Mouse (Mus musculus): ENCODE results near the gene Tmem245.

GRCm38 (mm10) chr4:56878971-56879370, 68.3 kb downstream of the Tmem245 start:
- TF ChIP-seq POLR2A (IDR thresholded peaks at IDR 0.05; ENCODE audit: borderline replicate concordance, extremely low read depth, low read depth, low read length) (no peak), CTCF (IDR thresholded peaks at IDR 0.05; ENCODE audit: insufficient read depth, low read length) (no peak)

Measured in lung, adult 2 months (tissue).